Mouse (Mus musculus): Measurements from ENCODE around the gene Akap7. TPM values are rescaled to one million over a fixed set of nuclear protein-coding genes. Genes with fewer than 3 reads are reported as not detected.
A peak's percentile ranks its signal among the peaks of the same experiment; 100 is the strongest.

Gene Akap7
- total and polyA plus RNA-seq, 2 experiments from 2014 or later, result 32.4 to 47.6 TPM

DNA sequence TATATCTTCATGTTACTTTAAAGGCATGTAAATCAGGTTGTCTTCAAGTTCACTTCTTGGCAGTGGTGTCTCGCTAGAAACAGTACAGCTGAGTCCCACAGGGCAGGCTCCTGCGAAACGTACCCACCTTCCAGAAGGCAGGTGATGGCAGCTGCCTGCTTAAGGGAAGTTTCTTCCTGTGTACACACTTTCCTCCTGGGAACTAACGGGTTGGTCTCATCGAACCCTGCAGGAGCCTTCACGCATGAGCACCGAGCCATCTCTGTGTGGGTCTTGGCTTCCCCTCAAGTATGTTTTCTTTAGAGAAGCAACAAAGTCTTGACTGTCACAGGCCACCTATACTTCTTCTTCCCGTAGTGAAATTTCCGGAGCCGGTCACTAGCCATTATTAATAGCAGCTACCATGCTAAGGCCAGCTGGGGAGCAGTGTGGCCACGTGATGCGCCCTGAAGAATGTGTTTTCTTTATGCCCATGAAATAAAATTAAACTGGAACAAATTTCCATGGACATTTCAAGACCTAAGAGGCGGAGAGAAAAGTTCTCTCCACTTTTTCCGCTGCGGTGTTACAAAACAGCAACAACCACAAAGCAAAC lies 87.7 kb downstream of the Akap7 start:
- TF ChIP-seq CTCF (IDR thresholded peaks at IDR 0.05; ENCODE audit: low read depth), result no peak
- TF ChIP-seq EP300 (IDR thresholded peaks at IDR 0.05; ENCODE audit: low read depth), result no peak
- Histone ChIP-seq H3K27ac (ENCODE audit: low read depth) (no peak overlapping the region), H3K4me2 (ENCODE audit: low read depth, low read length) (no peak overlapping the region), H3K36me3 (replicated peaks; ENCODE audit: control insufficient read depth, insufficient read depth, low read length) (no peaks in the 10 kb centered on the region), H3K9ac (replicated peaks; ENCODE audit: low read depth, low read length) (no peak overlapping the region), H3K4me1 (ENCODE audit: control insufficient read depth, insufficient read depth) (no peaks in the 10 kb centered on the region), H3K9me3 (replicated peaks; ENCODE audit: control insufficient read depth, low read length) (no peaks in the 10 kb centered on the region), H3K27me3 (ENCODE audit: control insufficient read depth, insufficient read depth, low read length) (no peaks in the 10 kb centered on the region), H3K4me3 (ENCODE audit: low read depth, low read length) (no peak overlapping the region)
- DNase-seq (ENCODE audit: low spot score) (no peak), ATAC-seq (ENCODE audit: insufficient read depth, low read depth) (no peak)
- 83% methylated on average over 15 of the region's 15 CpGs for WGBS

DNA sequence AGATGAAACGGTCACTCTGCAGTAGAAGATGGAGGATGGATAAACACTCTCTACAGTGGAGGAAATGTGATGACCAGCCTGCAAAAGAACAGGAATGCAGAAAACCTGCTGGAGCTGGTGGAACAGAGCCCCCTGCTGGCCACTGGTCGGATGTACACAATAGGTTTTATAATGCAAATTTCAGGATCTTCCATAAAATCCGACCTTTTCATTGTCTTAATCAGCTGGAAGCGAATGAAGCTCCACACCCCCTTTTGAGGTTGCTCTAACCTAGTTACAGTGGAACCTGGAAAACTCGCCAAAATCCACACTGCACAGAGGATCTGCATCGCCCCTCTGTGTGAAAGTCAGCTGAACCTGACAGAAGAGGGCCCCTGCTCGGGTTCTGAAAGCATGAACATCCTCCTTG lies 88.4 kb downstream of the Akap7 start:
- Histone ChIP-seq H3K27me3 (ENCODE audit: control insufficient read depth, insufficient read depth, low read length) (no peaks in the 10 kb centered on the region), H3K4me1 (ENCODE audit: control insufficient read depth, insufficient read depth) (no peaks in the 10 kb centered on the region), H3K27ac (ENCODE audit: low read depth) (no peak overlapping the region), H3K36me3 (replicated peaks; ENCODE audit: control insufficient read depth, insufficient read depth, low read length) (no peaks in the 10 kb centered on the region), H3K9ac (replicated peaks; ENCODE audit: low read depth, low read length) (no peak overlapping the region), H3K4me3 (ENCODE audit: low read depth, low read length) (no peak overlapping the region), H3K9me3 (replicated peaks; ENCODE audit: control insufficient read depth, low read length) (no peaks in the 10 kb centered on the region), H3K4me2 (ENCODE audit: low read depth, low read length) (no peak overlapping the region)
- ATAC-seq (ENCODE audit: insufficient read depth, low read depth), result no peak
- TF ChIP-seq EP300 (IDR thresholded peaks at IDR 0.05; ENCODE audit: low read depth) (no peak), CTCF (IDR thresholded peaks at IDR 0.05; ENCODE audit: low read depth) (peak; percentile 79)
- 30% methylated on average over 7 of the region's 7 CpGs for WGBS
- DNase-seq (ENCODE audit: low spot score), result peak; percentile 64

DNA sequence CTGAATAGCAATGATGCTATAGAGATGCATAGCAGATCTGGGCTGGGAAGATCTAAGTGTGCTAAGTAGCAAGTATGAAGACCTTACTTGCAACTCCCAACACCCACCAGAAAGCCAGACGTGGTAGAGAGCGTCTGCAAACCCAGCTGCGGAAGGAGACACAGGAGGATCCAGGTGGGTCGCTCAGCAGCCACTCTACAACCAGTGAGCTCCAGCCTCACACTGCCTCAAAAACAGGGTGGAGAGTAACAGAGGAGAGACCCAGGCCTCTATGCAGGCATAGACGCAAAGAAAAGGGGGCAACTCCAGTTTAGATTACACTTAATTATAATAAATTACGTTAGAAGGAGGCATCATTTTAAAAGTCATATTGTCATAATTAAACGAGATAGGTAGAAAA lies 88.9 kb downstream of the Akap7 start:
- no peak overlapping the region for H3K9ac ChIP-seq (replicated peaks; ENCODE audit: low read depth, low read length)
- no peak for DNase-seq (ENCODE audit: low spot score)
- H3K4me2 ChIP-seq (ENCODE audit: low read depth, low read length), result no peak overlapping the region
- no peak for ATAC-seq (ENCODE audit: insufficient read depth, low read depth)
- no peaks in the 10 kb centered on the region for H3K4me1 ChIP-seq (ENCODE audit: control insufficient read depth, insufficient read depth)
- H3K27me3 ChIP-seq (ENCODE audit: control insufficient read depth, insufficient read depth, low read length), result no peaks in the 10 kb centered on the region
- H3K27ac ChIP-seq (ENCODE audit: low read depth), result no peak overlapping the region
- no peak overlapping the region for H3K4me3 ChIP-seq (ENCODE audit: low read depth, low read length)
- WGBS, result 64% methylated on average over 7 of the region's 7 CpGs
- no peaks in the 10 kb centered on the region for H3K9me3 ChIP-seq (replicated peaks; ENCODE audit: control insufficient read depth, low read length)
- TF ChIP-seq CTCF (IDR thresholded peaks at IDR 0.05; ENCODE audit: low read depth) (no peak), EP300 (IDR thresholded peaks at IDR 0.05; ENCODE audit: low read depth) (no peak)
- H3K36me3 ChIP-seq (replicated peaks; ENCODE audit: control insufficient read depth, insufficient read depth, low read length), result no peaks in the 10 kb centered on the region

DNA sequence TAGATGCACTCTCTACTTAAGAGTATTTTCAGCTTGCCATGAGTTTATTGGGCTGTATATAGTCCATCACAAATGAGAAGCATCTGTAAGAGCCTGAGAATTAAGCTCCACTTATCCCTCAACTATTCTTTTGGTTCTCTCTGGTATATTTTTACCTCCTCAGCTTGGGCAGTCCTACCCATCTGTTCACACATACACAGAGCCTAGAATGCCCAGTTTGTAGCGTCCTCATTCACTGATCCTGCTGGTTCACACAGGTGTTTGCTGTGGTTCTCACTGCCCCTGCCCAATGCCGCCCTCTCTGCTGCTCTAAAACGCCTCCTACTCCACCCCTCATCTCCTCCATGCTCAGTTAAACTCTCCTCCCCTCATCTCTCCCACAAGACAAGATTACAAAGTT lies 91.7 kb downstream of the Akap7 start:
- Histone ChIP-seq H3K27me3 (ENCODE audit: control insufficient read depth, insufficient read depth, low read length) (no peaks in the 10 kb centered on the region), H3K4me2 (ENCODE audit: low read depth, low read length) (no peak overlapping the region), H3K9ac (replicated peaks; ENCODE audit: low read depth, low read length) (no peak overlapping the region), H3K4me3 (ENCODE audit: low read depth, low read length) (no peak overlapping the region), H3K27ac (ENCODE audit: low read depth) (no peak overlapping the region), H3K9me3 (replicated peaks; ENCODE audit: control insufficient read depth, low read length) (no peaks in the 10 kb centered on the region), H3K36me3 (replicated peaks; ENCODE audit: control insufficient read depth, insufficient read depth, low read length) (no peaks in the 10 kb centered on the region), H3K4me1 (ENCODE audit: control insufficient read depth, insufficient read depth) (no peaks in the 10 kb centered on the region)
- no peak for DNase-seq (ENCODE audit: low spot score)
- TF ChIP-seq CTCF (IDR thresholded peaks at IDR 0.05; ENCODE audit: low read depth) (no peak), EP300 (IDR thresholded peaks at IDR 0.05; ENCODE audit: low read depth) (no peak)
- ATAC-seq (ENCODE audit: insufficient read depth, low read depth), result no peak
- 86% methylated on average over 3 of the region's 3 CpGs for WGBS

DNA sequence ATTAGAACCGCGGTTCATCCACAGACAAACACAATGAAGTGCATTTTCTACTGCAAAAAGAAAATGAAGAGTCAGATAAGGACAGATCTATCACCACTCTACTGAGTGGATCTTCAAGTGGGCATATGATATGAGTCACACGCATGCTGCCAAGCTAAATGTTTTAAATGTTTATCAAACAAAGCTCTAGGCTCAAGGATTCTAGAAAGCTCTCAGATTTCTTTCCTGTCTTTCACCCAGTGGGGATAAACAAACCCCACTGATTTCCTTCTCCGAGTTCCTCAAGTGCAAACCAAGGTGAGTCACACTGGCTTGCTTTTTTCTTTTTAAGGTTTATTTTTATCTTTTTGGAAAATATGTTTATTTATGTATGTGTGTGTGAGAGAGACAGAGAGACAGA lies 94.0 kb downstream of the Akap7 start:
- no peak for ATAC-seq (ENCODE audit: insufficient read depth, low read depth)

DNA sequence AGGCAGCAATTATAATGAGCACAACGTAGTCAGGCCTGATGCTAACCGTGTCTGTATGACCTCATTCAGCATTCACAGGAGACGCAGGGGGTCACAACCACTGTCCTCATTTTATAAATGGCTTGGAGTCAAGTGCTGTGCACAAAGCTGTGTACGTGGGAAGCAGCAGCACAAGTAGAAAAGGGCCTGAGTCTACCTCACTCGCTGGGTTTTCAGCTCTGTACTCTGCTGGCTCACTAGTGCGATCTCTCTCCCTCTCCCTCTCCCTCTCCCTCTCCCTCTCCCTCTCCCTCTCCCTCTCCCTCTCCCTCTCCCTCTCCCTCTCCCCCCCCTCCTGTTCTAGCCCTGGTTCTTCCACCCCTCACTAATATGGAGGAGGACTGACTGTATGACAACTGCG lies 99.1 kb downstream of the Akap7 start:
- Histone ChIP-seq H3K4me2 (ENCODE audit: low read depth, low read length) (no peak overlapping the region), H3K4me1 (ENCODE audit: control insufficient read depth, insufficient read depth) (no peaks in the 10 kb centered on the region), H3K27me3 (ENCODE audit: control insufficient read depth, insufficient read depth, low read length) (no peaks in the 10 kb centered on the region), H3K36me3 (replicated peaks; ENCODE audit: control insufficient read depth, insufficient read depth, low read length) (no peaks in the 10 kb centered on the region), H3K9ac (replicated peaks; ENCODE audit: low read depth, low read length) (no peak overlapping the region), H3K4me3 (ENCODE audit: low read depth, low read length) (no peak overlapping the region), H3K9me3 (replicated peaks; ENCODE audit: control insufficient read depth, low read length) (no peaks in the 10 kb centered on the region), H3K27ac (ENCODE audit: low read depth) (no peak overlapping the region)
- WGBS, result 66% methylated on average over 7 of the region's 7 CpGs
- TF ChIP-seq CTCF (IDR thresholded peaks at IDR 0.05; ENCODE audit: low read depth) (no peak), EP300 (IDR thresholded peaks at IDR 0.05; ENCODE audit: low read depth) (no peak)
- ATAC-seq (ENCODE audit: insufficient read depth, low read depth) (no peak), DNase-seq (ENCODE audit: low spot score) (no peak)

More for the DNA sequence above, 94.0 kb downstream of the Akap7 start:
- Histone ChIP-seq H3K4me2 (ENCODE audit: low read depth, low read length) (no peak overlapping the region), H3K4me3 (ENCODE audit: low read depth, low read length) (no peak overlapping the region), H3K4me1 (ENCODE audit: control insufficient read depth, insufficient read depth) (no peaks in the 10 kb centered on the region), H3K27me3 (ENCODE audit: control insufficient read depth, insufficient read depth, low read length) (no peaks in the 10 kb centered on the region), H3K27ac (ENCODE audit: low read depth) (no peak overlapping the region), H3K36me3 (replicated peaks; ENCODE audit: control insufficient read depth, insufficient read depth, low read length) (no peaks in the 10 kb centered on the region), H3K9me3 (replicated peaks; ENCODE audit: control insufficient read depth, low read length) (no peaks in the 10 kb centered on the region), H3K9ac (replicated peaks; ENCODE audit: low read depth, low read length) (no peak overlapping the region)
- TF ChIP-seq EP300 (IDR thresholded peaks at IDR 0.05; ENCODE audit: low read depth) (no peak), CTCF (IDR thresholded peaks at IDR 0.05; ENCODE audit: low read depth) (no peak)
- whole genome bisulfite sequencing, result 65% methylated on average over 4 of the region's 4 CpGs
- no peak for DNase-seq (ENCODE audit: low spot score)

All from heart, postnatal 0 days (tissue).